Mouse (Mus musculus) forebrain, embryonic 12.5 days (tissue): Measurements from ENCODE around the gene Fam205a4. TPM values are rescaled to one million over a fixed set of nuclear protein-coding genes. Genes with fewer than 3 reads are reported as not detected.
"Not testable (repeated sequence)": the region's sequence is repeated elsewhere in the genome, so short reads cannot be mapped to it uniquely, and the experiment has no call there.

Experiments used
- ATAC-seq: fragments of 200-750 bp; cut with Nextera tagmentation; 2 replicates; pipeline ENCODE4 v1.8.0; 2017; ENCODE audit warnings: moderate TSS enrichment; ENCODE audit not compliant: low FRiP score
- H3K27ac ChIP-seq: fragments of 300-500 bp; sonication (generic); 2 replicates; pipeline ENCODE4 v1.5.1; 2016; ENCODE audit warnings: mild to moderate bottlenecking
- H3K27me3 ChIP-seq: fragments of 300-500 bp; sonication (generic); 2 replicates; pipeline ENCODE4 v1.6.1; 2016; ENCODE audit warnings: mild to moderate bottlenecking
- H3K36me3 ChIP-seq: fragments of 300-500 bp; sonication (generic); replicated peaks from 2 replicates; pipeline ENCODE4 v1.6.1; 2016; ENCODE audit warnings: mild to moderate bottlenecking
- H3K4me1 ChIP-seq: fragments of 300-500 bp; sonication (generic); 2 replicates; pipeline ENCODE4 v1.6.1; 2016
- H3K4me2 ChIP-seq: fragments of 300-500 bp; sonication (generic); 2 replicates; pipeline ENCODE4 v1.6.1; 2016; ENCODE audit warnings: mild to moderate bottlenecking, moderate library complexity
- H3K4me3 ChIP-seq: fragments of 300-500 bp; sonication (generic); replicated peaks from 2 replicates; pipeline ENCODE4 v1.5.1; 2016; ENCODE audit warnings: mild to moderate bottlenecking
- H3K9ac ChIP-seq: fragments of 300-500 bp; sonication (generic); 2 replicates; pipeline ENCODE4 v1.6.1; 2016; ENCODE audit warnings: mild to moderate bottlenecking
- H3K9me3 ChIP-seq: fragments of 300-500 bp; sonication (generic); 2 replicates; pipeline ENCODE4 v1.6.1; 2016
- WGBS: fragments of 180-500 bp; shearing (Covaris S2); methylation state at CpG from one replicate; pipeline ENCODE4 v1.1.7; 2016; 5-methylcytosine and 5-hydroxymethylcytosine counted together
- polyA plus RNA-seq: library from polyadenylated mRNA; unstranded; fragments of >200 nt; fragmentation: Nextera tagmentation; extraction: Ambion mirVana; gene quantifications from 2 replicates; pipeline ENCODE4 v1.2.1, GENCODE M21; 2016

The Fam205a4 gene
- polyA plus RNA-seq: not detected in 2 replicates

- not testable (repeated sequence) for H3K36me3 ChIP-seq, H3K9me3 ChIP-seq, ATAC-seq, H3K4me3 ChIP-seq, H3K4me2 ChIP-seq, H3K9ac ChIP-seq, H3K27ac ChIP-seq, H3K4me1 ChIP-seq, H3K27me3 ChIP-seq
- no CpG with 5 or more reads among the region's 1 CpGs for WGBS
Observed at GRCm38 (mm10) chr4:41965758-41966157, at the start of gene Fam205a4. TSS of gene Fam205a4 (plus strand) at chr4:41966058.

- not testable (repeated sequence) for H3K27me3 ChIP-seq, H3K9ac ChIP-seq, H3K27ac ChIP-seq, H3K4me2 ChIP-seq, H3K4me1 ChIP-seq, H3K4me3 ChIP-seq, H3K36me3 ChIP-seq, ATAC-seq, H3K9me3 ChIP-seq
- no CpG with 5 or more reads among the region's 8 CpGs for WGBS
Observed at GRCm38 (mm10) chr4:41941272-41941671, 24.6 kb upstream of the Fam205a4 start, which contains the start of gene Gm20878. TSS of gene Gm20878 (plus strand) at chr4:41941572.

Other genes with a start within 250 kb of the Fam205a4 start
- 159 and 179 TPM in 2 replicates for gene Dctn3, start 242.9 kb upstream of the Fam205a4 start, polyA plus RNA-seq
- 0.42 and 0.46 TPM in 2 replicates for gene Arid3c, start 234.9 kb upstream of the Fam205a4 start, polyA plus RNA-seq
- 16.6 and 19.8 TPM in 2 replicates for gene Galt, start 210.8 kb upstream of the Fam205a4 start, polyA plus RNA-seq
- 57.3 and 57.8 TPM in 2 replicates for gene Sigmar1, start 209.9 kb upstream of the Fam205a4 start, polyA plus RNA-seq
- gene Ccl27a, start 191.8 kb upstream of the Fam205a4 start, polyA plus RNA-seq: 119 and 122 TPM in 2 replicates
- 2.0 TPM in 1 of 2 replicates, not detected in the other for gene Gm21541, start 62.4 kb upstream of the Fam205a4 start, polyA plus RNA-seq
- 4.4 and 5.4 TPM in 2 replicates for gene Gm20878, start 24.5 kb upstream of the Fam205a4 start, polyA plus RNA-seq
- gene Gm21093, start 68.7 kb downstream of the Fam205a4 start, polyA plus RNA-seq: 0.37 and 0.49 TPM in 2 replicates
- not detected in 2 replicates for gene Gm3893, start 125.1 kb downstream of the Fam205a4 start, polyA plus RNA-seq
- 0.57 TPM in 1 of 2 replicates, not detected in the other for gene Gm13304, start 148.8 kb downstream of the Fam205a4 start, polyA plus RNA-seq
- not detected in 2 replicates for gene Gm13306, start 187.4 kb downstream of the Fam205a4 start, polyA plus RNA-seq
- gene Gm13305, start 202.5 kb downstream of the Fam205a4 start, polyA plus RNA-seq: not detected in 2 replicates